Mouse (Mus musculus) mouse embryonic stem cell (cell line): Measurements from ENCODE around the gene Wdr77.

Experiments used
- in situ Hi-C, 2 experiments: fragments of 300-500 bp; cut with MboI; formaldehyde crosslinking; loops; 1 replicate in 1 of 2; 3 replicates in 1 of 2; pipeline ENCODE4 v1.14.3; 2019 to 2020; ENCODE audit warnings: low sequenced_read_pairs in 2 of 2, low pct_unique_long_range_greater_than_20kb in 1 of 2, mixed read lengths in 1 of 2; ENCODE audit not compliant: unreplicated experiment in 1 of 2

The Wdr77 gene

GRCm38 (mm10) chr3:106003360-106003759 lies 44.2 kb downstream of the Wdr77 start:
- in situ Hi-C loops, result loop anchor here in 1 of 2 experiments (10.0 kb wide), 1 partner anchor 61 kb away; no protein-coding TSS in a partner anchor

DNA sequence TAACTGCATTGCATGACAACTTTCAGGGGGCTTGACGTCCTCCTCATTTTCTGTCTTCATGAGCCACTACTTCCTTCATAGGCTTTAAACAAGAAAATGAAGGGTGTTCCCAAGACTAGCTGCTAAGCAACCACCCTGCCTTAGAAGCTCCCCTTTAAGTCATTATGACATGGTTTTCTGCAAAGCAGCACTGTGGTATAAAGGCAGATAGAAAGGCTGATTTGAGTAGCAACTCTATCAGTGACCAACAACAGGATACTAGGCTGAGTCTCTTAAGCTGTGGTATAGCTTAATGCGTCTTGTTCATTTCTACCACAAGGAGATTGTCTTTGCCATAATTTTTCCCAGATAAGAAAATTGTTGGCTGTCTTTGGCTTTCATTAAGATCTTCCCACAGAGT lies 55.4 kb downstream of the Wdr77 start, which contains the start of gene Pifo:
Gene Pifo, minus strand, starts transcription at position 101 of the 400 bp plus-strand sequence.
- in situ Hi-C loops, result no loop called here
